Mouse (Mus musculus): ENCODE measurements around the gene Rere. TPM values are rescaled to one million over a fixed set of nuclear protein-coding genes. Genes with fewer than 3 reads are reported as not detected.

Gene Rere
- polyA plus RNA-seq, 1 experiment from 2014 or later = 39.0 TPM

DNA sequence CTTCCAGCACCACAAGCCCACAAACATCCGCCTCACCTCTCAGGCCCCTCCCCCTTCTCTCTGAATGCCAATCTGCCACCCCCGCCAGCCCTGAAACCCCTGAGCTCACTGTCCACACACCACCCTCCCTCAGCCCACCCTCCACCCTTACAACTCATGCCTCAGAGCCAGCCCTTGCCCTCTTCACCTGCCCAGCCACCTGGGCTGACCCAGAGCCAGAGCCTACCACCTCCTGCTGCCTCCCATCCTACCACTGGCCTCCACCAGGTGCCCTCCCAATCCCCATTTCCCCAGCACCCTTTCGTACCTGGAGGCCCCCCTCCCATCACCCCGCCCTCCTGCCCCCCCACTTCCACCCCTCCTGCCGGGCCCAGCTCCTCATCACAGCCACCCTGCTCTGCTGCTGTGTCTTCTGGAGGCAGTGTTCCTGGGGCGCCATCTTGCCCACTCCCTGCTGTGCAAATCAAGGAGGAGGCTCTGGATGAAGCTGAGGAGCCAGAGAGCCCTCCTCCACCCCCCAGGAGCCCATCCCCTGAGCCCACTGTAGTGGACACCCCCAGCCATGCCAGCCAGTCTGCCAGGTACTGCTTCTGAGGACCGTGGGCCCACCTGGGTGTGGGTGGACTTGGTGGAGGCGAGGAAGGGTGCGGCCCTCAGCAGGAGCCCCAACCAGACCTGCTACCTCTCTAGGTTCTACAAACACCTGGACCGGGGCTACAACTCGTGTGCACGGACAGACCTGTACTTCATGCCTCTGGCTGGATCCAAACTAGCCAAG, 334.0 kb downstream of the Rere start:
- no peak overlapping the region for H3K9ac ChIP-seq
- no peaks in the 10 kb centered on the region for H3K27me3 ChIP-seq
- peaks cover 95% of the 10 kb centered on the region for H3K36me3 ChIP-seq
- WGBS = 90% methylated on average over 12 of the region's 12 CpGs
- peak overlapping the region; percentile 48 for H3K27ac ChIP-seq
- H3K4me1 ChIP-seq (replicated peaks) = no peaks in the 10 kb centered on the region; the same call in 1 of the 2 replicates
- no peak for ATAC-seq (ENCODE audit: low FRiP score)
- H3K9me3 ChIP-seq = no peaks in the 10 kb centered on the region
- H3K4me3 ChIP-seq = no peak overlapping the region
- no peak overlapping the region for H3K4me2 ChIP-seq

DNA sequence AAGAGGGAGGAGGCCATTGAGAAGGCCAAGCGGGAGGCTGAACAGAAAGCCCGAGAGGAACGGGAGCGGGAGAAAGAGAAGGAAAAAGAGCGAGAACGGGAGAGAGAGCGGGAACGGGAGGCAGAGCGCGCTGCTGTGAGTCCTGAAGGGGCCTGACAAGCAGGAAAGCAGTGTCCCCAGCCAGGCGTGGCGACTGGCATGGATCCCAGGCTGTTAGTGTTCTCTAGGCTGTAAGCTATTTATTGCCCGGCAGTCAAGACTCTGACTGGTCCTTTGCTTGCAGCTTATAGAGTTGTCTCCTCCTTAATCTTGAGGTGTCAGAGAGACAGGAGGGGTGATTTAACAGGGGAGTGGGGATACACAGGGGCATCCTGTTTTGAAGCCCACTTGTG, 334.6 kb downstream of the Rere start:
- Histone ChIP-seq H3K27me3 (no peaks in the 10 kb centered on the region), H3K9me3 (no peaks in the 10 kb centered on the region), H3K9ac (no peak overlapping the region), H3K36me3 (peaks cover 94% of the 10 kb centered on the region), H3K4me1 (replicated peaks) (no peaks in the 10 kb centered on the region; the same call in 1 of the 2 replicates), H3K27ac (peak overlapping the region; percentile 48; the same call in 1 of the 2 replicates), H3K4me2 (no peak overlapping the region), H3K4me3 (no peak overlapping the region)
- no peak for ATAC-seq (ENCODE audit: low FRiP score)
- WGBS = 92% methylated on average over 13 of the region's 13 CpGs

DNA sequence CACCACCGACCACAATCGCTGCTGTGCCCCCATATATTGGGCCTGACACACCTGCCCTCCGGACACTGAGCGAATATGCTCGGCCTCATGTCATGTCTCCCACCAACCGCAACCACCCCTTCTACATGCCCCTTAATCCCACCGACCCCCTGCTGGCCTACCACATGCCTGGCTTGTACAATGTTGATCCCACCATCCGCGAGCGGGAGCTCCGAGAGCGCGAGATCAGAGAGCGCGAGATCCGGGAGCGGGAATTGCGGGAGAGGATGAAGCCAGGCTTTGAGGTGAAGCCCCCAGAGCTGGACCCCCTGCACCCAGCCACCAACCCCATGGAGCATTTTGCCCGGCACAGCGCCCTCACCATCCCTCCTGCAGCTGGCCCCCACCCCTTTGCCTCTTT, 335.4 kb downstream of the Rere start:
- WGBS = 96% methylated on average over 20 of the region's 20 CpGs
- peak overlapping the region; percentile 35; the same call in 1 of the 2 replicates for H3K27ac ChIP-seq
- H3K4me1 ChIP-seq (replicated peaks) = no peaks in the 10 kb centered on the region; the same call in 1 of the 2 replicates

DNA sequence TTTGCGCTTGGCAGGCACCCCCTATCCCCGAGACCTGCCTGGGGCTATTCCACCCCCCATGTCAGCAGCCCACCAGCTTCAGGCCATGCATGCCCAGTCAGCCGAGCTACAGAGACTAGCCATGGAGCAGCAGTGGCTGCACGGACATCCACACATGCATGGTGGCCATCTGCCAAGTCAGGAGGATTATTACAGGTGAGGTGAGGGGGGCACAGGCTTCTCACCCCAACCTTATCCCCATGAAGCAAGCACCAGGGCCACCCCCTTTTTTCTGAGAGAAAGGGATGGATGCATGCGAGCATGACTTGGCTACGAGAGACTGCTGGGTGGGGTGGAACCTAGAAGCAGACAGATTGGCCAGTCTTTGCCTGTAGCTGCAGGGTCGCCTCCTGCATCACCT, 337.6 kb downstream of the Rere start:
- Histone ChIP-seq H3K4me2 (no peak overlapping the region), H3K4me3 (no peak overlapping the region), H3K9ac (no peak overlapping the region), H3K36me3 (peaks cover 83% of the 10 kb centered on the region), H3K4me1 (replicated peaks) (no peaks in the 10 kb centered on the region; the same call in 1 of the 2 replicates), H3K9me3 (no peaks in the 10 kb centered on the region), H3K27me3 (no peaks in the 10 kb centered on the region), H3K27ac (peak overlapping the region; percentile 35; the same call in 1 of the 2 replicates)
- 86% methylated on average over 7 of the region's 7 CpGs for WGBS
- ATAC-seq (ENCODE audit: low FRiP score) = no peak

More for the DNA sequence above, 335.4 kb downstream of the Rere start:
- H3K9ac ChIP-seq = no peak overlapping the region
- H3K36me3 ChIP-seq = peaks cover 91% of the 10 kb centered on the region
- H3K27me3 ChIP-seq = no peaks in the 10 kb centered on the region
- H3K9me3 ChIP-seq = no peaks in the 10 kb centered on the region
- no peak overlapping the region for H3K4me3 ChIP-seq
- no peak overlapping the region for H3K4me2 ChIP-seq
- no peak for ATAC-seq (ENCODE audit: low FRiP score)

DNA sequence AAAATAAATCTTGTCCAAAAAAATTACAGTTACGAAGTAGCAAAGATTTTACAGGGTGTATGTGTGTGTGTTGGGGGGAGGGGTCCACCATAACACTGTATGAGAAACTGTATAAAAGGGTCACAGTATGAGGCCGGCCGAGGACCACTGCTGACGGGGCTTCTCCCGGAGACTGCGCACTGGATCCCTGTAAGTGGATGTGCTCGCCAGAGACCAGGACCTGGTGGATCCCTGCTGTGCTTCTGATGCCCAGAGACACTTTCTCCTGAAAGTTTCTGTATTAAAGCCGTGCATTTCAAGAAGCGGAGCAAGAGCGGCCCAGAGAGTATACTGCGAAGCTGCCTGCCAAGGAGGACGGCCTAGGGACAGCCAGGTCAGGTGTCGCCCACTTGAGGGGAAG, 341.2 kb downstream of the Rere start:
- Histone ChIP-seq H3K36me3 (peaks cover 47% of the 10 kb centered on the region), H3K9ac (no peak overlapping the region), H3K4me3 (no peak overlapping the region), H3K27ac (no peak overlapping the region), H3K27me3 (no peaks in the 10 kb centered on the region), H3K4me2 (no peak overlapping the region), H3K9me3 (no peaks in the 10 kb centered on the region), H3K4me1 (replicated peaks) (peaks cover 13% of the 10 kb centered on the region)
- no peak for ATAC-seq (ENCODE audit: low FRiP score)
- 89% methylated on average over 13 of the region's 13 CpGs for WGBS

DNA sequence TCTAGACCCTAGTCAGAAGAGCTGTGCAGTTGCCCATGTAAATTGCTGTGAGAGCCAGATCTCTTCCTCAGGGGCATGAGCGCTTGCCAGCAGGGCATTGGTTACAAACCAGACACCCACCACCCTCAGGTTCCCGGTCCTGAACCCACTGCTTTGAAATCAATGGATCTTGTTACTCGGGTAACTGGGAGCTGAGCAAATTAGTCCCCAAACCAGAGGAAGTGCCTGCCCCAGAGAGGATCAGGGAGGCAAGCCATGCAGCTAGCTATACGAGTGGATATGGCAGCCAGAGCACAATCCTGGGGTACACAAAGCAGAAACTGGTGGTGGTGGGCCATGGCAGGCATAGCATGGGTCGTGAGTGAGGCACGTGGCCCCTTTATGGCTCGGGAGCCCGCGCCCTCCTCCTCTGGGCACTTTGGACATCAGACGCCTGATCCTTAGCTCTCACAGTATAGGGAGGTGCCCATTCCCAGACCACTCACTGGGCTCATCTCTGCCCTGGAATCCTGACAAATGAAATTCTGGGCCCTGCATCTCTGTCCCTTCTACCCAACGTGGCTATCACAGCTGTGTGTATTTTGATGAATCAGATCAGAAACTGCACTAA, 342.9 kb downstream of the Rere start:
- ATAC-seq (ENCODE audit: low FRiP score) = no peak
- H3K4me2 ChIP-seq = no peak overlapping the region
- no peaks in the 10 kb centered on the region for H3K9me3 ChIP-seq
- peak overlapping the region; percentile 20; the same call in 1 of the 2 replicates for H3K27ac ChIP-seq
- H3K36me3 ChIP-seq = peaks cover 32% of the 10 kb centered on the region
- no peak overlapping the region for H3K4me3 ChIP-seq
- 67% methylated on average over 11 of the region's 11 CpGs for WGBS
- H3K4me1 ChIP-seq (replicated peaks) = peaks cover 13% of the 10 kb centered on the region
- no peaks in the 10 kb centered on the region for H3K27me3 ChIP-seq
- H3K9ac ChIP-seq = no peak overlapping the region

DNA sequence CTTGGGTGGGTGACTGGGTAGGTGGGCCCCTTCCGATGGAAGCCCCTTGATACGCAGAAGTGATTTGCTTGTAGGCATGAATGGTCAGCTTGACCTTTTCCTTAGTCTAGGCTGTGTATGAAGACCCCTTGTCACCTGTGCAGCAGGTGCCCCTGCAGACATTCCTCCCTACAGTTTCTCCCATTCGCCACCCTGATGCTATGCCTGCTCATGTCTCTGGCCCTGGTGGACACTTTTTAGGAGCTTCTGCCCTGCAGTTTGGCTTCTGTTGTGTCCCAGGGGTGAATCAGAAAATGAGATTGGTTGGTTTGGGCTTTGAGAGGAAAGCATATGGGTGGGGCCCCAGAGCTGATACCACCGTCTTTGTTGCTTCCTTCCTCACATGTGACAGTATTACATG, 343.5 kb downstream of the Rere start:
- Histone ChIP-seq H3K27ac (0 out of 2 replicates have a peak overlapping the region, but pooled peaks have one; percentile 20), H3K4me2 (no peak overlapping the region), H3K4me1 (replicated peaks) (peaks cover 13% of the 10 kb centered on the region), H3K36me3 (peaks cover 34% of the 10 kb centered on the region), H3K9ac (no peak overlapping the region), H3K9me3 (no peaks in the 10 kb centered on the region), H3K27me3 (no peaks in the 10 kb centered on the region), H3K4me3 (no peak overlapping the region)
- WGBS = 92% methylated on average over 4 of the region's 4 CpGs
- peak; percentile 16; the same call in 1 of the 2 replicates for ATAC-seq (ENCODE audit: low FRiP score)

DNA sequence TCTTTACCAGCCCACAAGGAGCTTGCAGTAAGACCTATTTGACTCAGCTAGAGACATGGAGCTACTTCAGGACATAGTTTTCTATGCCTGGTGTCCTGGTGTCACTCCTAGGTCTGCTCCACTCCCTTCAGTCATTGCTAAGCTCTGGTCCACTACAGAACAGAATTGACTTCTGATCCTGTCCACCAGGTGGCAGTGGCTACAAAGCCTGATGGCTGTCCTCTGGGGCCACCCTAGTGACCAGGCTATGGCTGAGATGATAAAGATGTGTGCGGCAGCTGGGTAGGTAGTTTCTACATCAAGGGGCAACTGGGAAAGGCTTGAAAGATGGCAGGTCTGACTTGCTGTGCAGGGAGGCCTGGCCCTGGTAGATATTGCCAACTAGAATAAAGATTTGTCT, 344.0 kb downstream of the Rere start:
- ATAC-seq (ENCODE audit: low FRiP score) = peak; percentile 47; the same call in 1 of the 2 replicates
- Histone ChIP-seq H3K4me1 (replicated peaks) (peaks cover 13% of the 10 kb centered on the region), H3K9ac (no peak overlapping the region), H3K36me3 (peaks cover 30% of the 10 kb centered on the region), H3K27ac (no peak overlapping the region), H3K4me3 (no peak overlapping the region), H3K4me2 (no peak overlapping the region), H3K27me3 (no peaks in the 10 kb centered on the region), H3K9me3 (no peaks in the 10 kb centered on the region)
- 37% methylated on average over 1 of the region's 1 CpGs for WGBS

DNA sequence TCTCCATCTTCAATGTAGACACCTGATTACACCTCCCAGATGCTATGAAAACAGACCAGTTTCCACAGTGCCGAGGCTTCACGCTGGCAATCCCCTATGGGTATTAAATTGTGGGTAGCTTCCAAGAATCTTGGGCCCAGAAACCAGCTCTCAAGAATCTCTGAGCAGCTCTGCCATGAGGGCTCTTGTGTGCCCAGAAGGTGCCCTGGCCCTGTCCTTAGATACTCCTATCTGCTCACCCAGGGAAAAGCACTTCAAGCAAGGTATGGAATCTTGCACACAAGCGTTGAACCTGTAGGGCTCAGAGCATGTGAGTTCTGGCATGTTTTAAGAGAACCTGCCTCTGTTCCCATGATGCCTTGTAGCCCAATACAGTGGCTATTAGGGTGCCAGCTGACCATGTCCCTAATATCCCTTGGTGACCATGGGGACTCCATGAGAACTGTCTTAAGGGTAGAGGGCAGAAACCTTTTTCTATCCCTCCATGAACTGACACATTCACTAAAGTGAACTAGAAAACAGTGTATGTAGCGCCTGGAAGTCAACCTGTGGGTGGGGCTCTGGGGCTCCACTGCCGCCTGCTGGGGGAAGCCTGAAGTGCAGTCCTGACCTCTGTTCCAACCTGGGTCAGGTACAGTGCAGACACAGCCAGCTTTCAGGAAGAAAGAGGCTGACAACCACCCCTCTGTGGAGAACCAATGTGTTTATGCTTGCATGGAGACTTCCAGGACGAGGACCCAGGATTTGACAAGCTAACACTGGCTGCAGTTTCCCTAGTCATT, 344.7 kb downstream of the Rere start:
- no peaks in the 10 kb centered on the region for H3K27me3 ChIP-seq
- WGBS = 56% methylated on average over 6 of the region's 6 CpGs
- H3K9me3 ChIP-seq = no peaks in the 10 kb centered on the region
- peaks cover 32% of the 10 kb centered on the region for H3K36me3 ChIP-seq
- no peak overlapping the region for H3K4me3 ChIP-seq
- no peak overlapping the region for H3K4me2 ChIP-seq
- H3K9ac ChIP-seq = 0 out of 2 replicates have a peak overlapping the region, but pooled peaks have one; percentile 39
- 0 out of 2 replicates have a peak, but pooled peaks have one; percentile 7 for ATAC-seq (ENCODE audit: low FRiP score)
- H3K4me1 ChIP-seq (replicated peaks) = peaks cover 13% of the 10 kb centered on the region
- peak overlapping the region; percentile 67 for H3K27ac ChIP-seq

DNA sequence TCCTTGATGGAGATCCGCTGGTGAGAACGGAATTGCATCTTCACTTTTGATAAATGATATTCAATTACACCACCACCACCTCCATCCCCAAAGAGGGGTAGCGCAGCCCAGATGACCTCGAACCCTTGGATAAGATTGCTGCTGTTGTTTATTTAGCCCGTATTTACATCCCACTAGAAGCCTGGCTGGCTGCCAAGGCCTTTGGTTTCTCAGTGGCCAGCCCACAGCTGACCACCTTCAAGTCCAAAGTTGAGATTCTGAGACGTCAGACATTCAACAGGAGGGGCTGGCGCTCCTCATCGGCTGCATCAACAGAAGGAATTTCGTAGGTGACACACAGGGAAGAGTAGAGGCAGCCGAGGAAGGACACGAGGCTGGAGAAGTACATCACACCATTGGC, 347.8 kb downstream of the Rere start:
- 85% methylated on average over 11 of the region's 11 CpGs for WGBS
- Histone ChIP-seq H3K9ac (no peak overlapping the region), H3K27me3 (no peaks in the 10 kb centered on the region), H3K9me3 (no peaks in the 10 kb centered on the region), H3K4me1 (replicated peaks) (peaks cover 13% of the 10 kb centered on the region), H3K36me3 (peaks cover 26% of the 10 kb centered on the region), H3K4me2 (no peak overlapping the region), H3K27ac (no peak overlapping the region), H3K4me3 (no peak overlapping the region)
- no peak for ATAC-seq (ENCODE audit: low FRiP score)

DNA sequence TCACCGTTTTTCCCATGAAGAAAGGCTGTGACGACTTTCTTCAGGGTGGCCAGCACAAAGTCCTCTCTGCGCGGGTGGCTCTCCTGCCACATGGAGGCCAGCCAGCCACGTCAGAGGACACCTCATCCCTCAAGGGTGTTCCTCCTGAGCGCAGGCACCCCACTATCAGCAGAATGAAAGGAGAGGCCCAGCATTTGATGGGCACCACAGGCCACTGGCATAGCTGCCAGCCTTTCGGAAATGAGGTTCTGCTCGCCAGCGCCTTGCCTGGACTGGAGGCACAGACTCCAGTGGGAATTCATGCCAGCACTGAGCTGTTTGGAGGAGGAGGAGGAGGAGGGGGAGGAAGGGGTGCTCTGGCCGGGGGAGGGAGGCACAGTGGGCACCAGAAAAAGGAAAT, 354.1 kb downstream of the Rere start:
- no peak overlapping the region for H3K9ac ChIP-seq
- peaks cover 62% of the 10 kb centered on the region for H3K36me3 ChIP-seq
- H3K27ac ChIP-seq = no peak overlapping the region
- no peak overlapping the region for H3K4me3 ChIP-seq
- H3K4me1 ChIP-seq (replicated peaks) = no peaks in the 10 kb centered on the region
- H3K27me3 ChIP-seq = no peaks in the 10 kb centered on the region
- no peak for ATAC-seq (ENCODE audit: low FRiP score)
- 89% methylated on average over 10 of the region's 10 CpGs for WGBS
- H3K9me3 ChIP-seq = no peaks in the 10 kb centered on the region
- H3K4me2 ChIP-seq = no peak overlapping the region

DNA sequence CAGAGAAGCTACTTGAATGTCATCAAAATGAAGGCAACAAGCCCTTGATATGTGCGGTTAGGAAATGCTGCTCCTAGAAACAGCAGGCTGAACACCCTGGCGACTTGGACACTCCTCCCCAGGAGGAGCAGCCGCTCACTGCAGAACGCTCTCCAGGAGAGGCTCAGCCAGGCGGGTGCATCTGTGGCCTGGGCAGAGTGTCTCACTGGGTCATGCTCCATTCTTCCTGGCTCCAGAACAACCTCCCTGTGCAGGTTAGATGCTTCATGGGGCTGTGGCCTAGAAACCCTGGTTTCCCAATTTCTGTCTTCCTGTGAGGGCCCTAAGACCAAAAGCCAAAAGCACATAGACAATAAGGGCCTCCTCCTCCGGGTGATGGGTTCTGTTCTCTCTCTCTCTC, 355.2 kb downstream of the Rere start:
- no peaks in the 10 kb centered on the region for H3K9me3 ChIP-seq

More for the DNA sequence above, 355.2 kb downstream of the Rere start:
- H3K4me3 ChIP-seq = no peak overlapping the region
- no peaks in the 10 kb centered on the region for H3K4me1 ChIP-seq (replicated peaks)
- H3K27me3 ChIP-seq = no peaks in the 10 kb centered on the region
- no peak overlapping the region for H3K9ac ChIP-seq
- no peak overlapping the region for H3K27ac ChIP-seq
- 79% methylated on average over 6 of the region's 6 CpGs for WGBS
- no peak for ATAC-seq (ENCODE audit: low FRiP score)
- no peak overlapping the region for H3K4me2 ChIP-seq
- peaks cover 65% of the 10 kb centered on the region for H3K36me3 ChIP-seq

All from hindbrain, embryonic 13.5 days (tissue).